Comparison of ENCODE assay signal across 9 mouse cellular contexts in the genomic region with DNA sequence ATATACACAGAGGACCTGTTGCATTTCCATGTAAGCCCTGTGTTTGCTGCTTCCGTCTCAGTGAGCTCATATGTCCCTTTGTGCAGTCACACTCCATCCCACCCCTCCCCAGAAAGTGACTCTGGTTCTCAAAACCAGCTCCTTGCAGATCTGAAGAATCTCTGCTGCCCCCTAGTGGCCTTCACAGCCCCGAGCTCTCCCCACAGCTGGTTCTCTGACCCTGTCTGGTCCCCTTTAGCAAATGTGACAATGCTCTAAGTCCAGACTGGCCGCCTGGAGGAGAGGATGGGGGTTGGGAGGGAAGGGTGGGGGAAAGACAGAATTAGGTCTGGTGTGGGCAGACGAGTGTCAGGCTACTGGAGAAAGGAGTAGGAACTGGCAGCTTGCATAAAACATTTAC. TPM values are rescaled to one million over a fixed set of nuclear protein-coding genes. Genes with fewer than 3 reads are reported as not detected.
DNase-seq lines count a peak whose midpoint lies in the region; ATAC-seq lines count a peak whose summit lies in the region.
"Had no signal": no experiment of that assay in that cellular context is flagged by ENCODE, and none has a peak within 500 bp of the region (broad histone marks: within the 10 kb centered on the region; RNA-seq: fewer than 3 reads in every experiment).

No protein-coding gene starts in this region.

- no peak overlapping the region for H3K4me2 ChIP-seq in hindbrain, embryonic 16.5 days (ENCODE audit: low read length)
- H3K4me2 ChIP-seq in midbrain, embryonic 13.5 days (replicated peaks) = no peak overlapping the region

- no peak overlapping the region for H3K27ac ChIP-seq in hindbrain, embryonic 16.5 days (ENCODE audit: low read depth, low read length)
- no peak overlapping the region for H3K27ac ChIP-seq in limb, embryonic 10.5 days
- no peak overlapping the region for H3K27ac ChIP-seq in midbrain, embryonic 13.5 days

- H3K9me3 ChIP-seq in hindbrain, embryonic 16.5 days (ENCODE audit: control insufficient read depth, low read length) = no peaks in the 10 kb centered on the region
- H3K9me3 ChIP-seq in limb, embryonic 10.5 days (replicated peaks) = no peaks in the 10 kb centered on the region
- no peaks in the 10 kb centered on the region for H3K9me3 ChIP-seq in midbrain, embryonic 13.5 days

- peak overlapping the region; percentile 17; the same call in 1 of the 2 replicates for H3K9ac ChIP-seq in hindbrain, embryonic 16.5 days (ENCODE audit: low read depth, low read length)
- no peak overlapping the region for H3K9ac ChIP-seq in midbrain, embryonic 13.5 days (replicated peaks)

- no peak overlapping the region for H3K4me3 ChIP-seq in hindbrain, embryonic 16.5 days (ENCODE audit: low read length)
- H3K4me3 ChIP-seq in limb, embryonic 10.5 days = no peak overlapping the region
- no peak overlapping the region for H3K4me3 ChIP-seq in midbrain, embryonic 13.5 days (replicated peaks)
- H3K4me3 ChIP-seq: myocyte had no signal

- peaks cover 2% of the 10 kb centered on the region; the same call in 1 of the 2 replicates for H3K4me1 ChIP-seq in hindbrain, embryonic 16.5 days (ENCODE audit: control insufficient read depth, insufficient read depth, low read depth, low read length)
- H3K4me1 ChIP-seq in limb, embryonic 10.5 days = 0 out of 2 replicates have a peak, but pooled peaks cover 3% of the 10 kb centered on the region
- H3K4me1 ChIP-seq in midbrain, embryonic 13.5 days (replicated peaks) = no peaks in the 10 kb centered on the region

- under 1% methylated on average over 4 of the region's 4 CpGs for WGBS in hindbrain, embryonic 16.5 days
- 2% methylated on average over 4 of the region's 4 CpGs for WGBS in limb, embryonic 10.5 days
- WGBS in midbrain, embryonic 13.5 days = 1% methylated on average over 4 of the region's 4 CpGs

- peaks cover 4% of the 10 kb centered on the region; the same call in 1 of the 2 replicates for H3K36me3 ChIP-seq in hindbrain, embryonic 16.5 days (ENCODE audit: control insufficient read depth, insufficient read depth, low read length)
- H3K36me3 ChIP-seq in limb, embryonic 10.5 days = peaks cover 11% of the 10 kb centered on the region
- peaks cover 12% of the 10 kb centered on the region for H3K36me3 ChIP-seq in midbrain, embryonic 13.5 days

- ATAC-seq in hindbrain, embryonic 16.5 days = peak; percentile 67
- peak; percentile 77 for ATAC-seq in midbrain, embryonic 13.5 days

- peak; percentile 79 for DNase-seq in layer of hippocampus, adult 11-12 months (ENCODE audit: low spot score)
- no peak for DNase-seq in layer of hippocampus, adult 9-10 months (ENCODE audit: low spot score)
- peak; percentile 87 to 91 for DNase-seq in cerebellum, postnatal 10 days
- DNase-seq in gastrocnemius, adult 18-20 months (ENCODE audit: low spot score) = peak; percentile 76
- DNase-seq in limb, embryonic 10.5 days (ENCODE audit: low spot score) = peak; percentile 89
- DNase-seq in spleen, adult 12 weeks (ENCODE audit: low spot score) = peak; percentile 59

- no peaks in the 10 kb centered on the region for H3K27me3 ChIP-seq in hindbrain, embryonic 16.5 days (replicated peaks; ENCODE audit: control insufficient read depth, insufficient read depth, low read length)
- no peaks in the 10 kb centered on the region for H3K27me3 ChIP-seq in limb, embryonic 10.5 days (ENCODE audit: low read depth, poor library complexity, severe bottlenecking)
- H3K27me3 ChIP-seq in midbrain, embryonic 13.5 days = no peaks in the 10 kb centered on the region

RNA-seq across cellular contexts. Expression of a gene that starts 10.0 kb away (rescaled TPM):
- 1,000 to 10,000 TPM; 1,514 to 1,837 TPM for total RNA-seq in gastrocnemius, adult 18-20 months (2021)
- polyA plus RNA-seq in hindbrain, embryonic 16.5 days (2015; fragmentation: Nextera tagmentation; extraction: Ambion mirVana) = 1,540 and 1,671 TPM in 2 replicates
- 654 and 733 TPM in 2 replicates for polyA plus RNA-seq in limb, embryonic 10.5 days (2016; fragmentation: Nextera tagmentation; extraction: Ambion mirVana)
- polyA plus RNA-seq in midbrain, embryonic 13.5 days (2015; fragmentation: Nextera tagmentation; extraction: Ambion mirVana) = 1,286 and 1,320 TPM in 2 replicates

RNA-seq across cellular contexts. Expression of a gene that starts 29.8 kb away (rescaled TPM):
- total RNA-seq in gastrocnemius, adult 18-20 months (2021) = not detected
- polyA plus RNA-seq in hindbrain, embryonic 16.5 days (2015; fragmentation: Nextera tagmentation; extraction: Ambion mirVana) = not detected in 2 replicates
- polyA plus RNA-seq in limb, embryonic 10.5 days (2016; fragmentation: Nextera tagmentation; extraction: Ambion mirVana) = not detected in 2 replicates
- 0.34 and 0.81 TPM in 2 replicates for polyA plus RNA-seq in midbrain, embryonic 13.5 days (2015; fragmentation: Nextera tagmentation; extraction: Ambion mirVana)
- polyA plus RNA-seq: myocyte had no signal

RNA-seq across cellular contexts. Expression of a gene that starts 32.4 kb away (rescaled TPM):
- total RNA-seq in gastrocnemius, adult 18-20 months (2021) = not detected
- polyA plus RNA-seq in hindbrain, embryonic 16.5 days (2015; fragmentation: Nextera tagmentation; extraction: Ambion mirVana) = not detected in 2 replicates
- polyA plus RNA-seq in limb, embryonic 10.5 days (2016; fragmentation: Nextera tagmentation; extraction: Ambion mirVana) = not detected in 2 replicates
- polyA plus RNA-seq in midbrain, embryonic 13.5 days (2015; fragmentation: Nextera tagmentation; extraction: Ambion mirVana) = 0.10 and 0.43 TPM in 2 replicates
- polyA plus RNA-seq: myocyte had no signal

RNA-seq across cellular contexts. Expression of a gene that starts 33.7 kb away (rescaled TPM):
- total RNA-seq in gastrocnemius, adult 18-20 months (2021) = 10 to 100 TPM; 82.3 to 91.7 TPM
- 104 and 111 TPM in 2 replicates for polyA plus RNA-seq in hindbrain, embryonic 16.5 days (2015; fragmentation: Nextera tagmentation; extraction: Ambion mirVana)
- 173 and 203 TPM in 2 replicates for polyA plus RNA-seq in limb, embryonic 10.5 days (2016; fragmentation: Nextera tagmentation; extraction: Ambion mirVana)
- 140 and 151 TPM in 2 replicates for polyA plus RNA-seq in midbrain, embryonic 13.5 days (2015; fragmentation: Nextera tagmentation; extraction: Ambion mirVana)

RNA-seq across cellular contexts. Expression of a gene that starts 55.2 kb away (rescaled TPM):
- total RNA-seq in gastrocnemius, adult 18-20 months (2021) = 10 to 100 TPM; 24.9 to 37.4 TPM
- 5.6 and 9.5 TPM in 2 replicates for polyA plus RNA-seq in hindbrain, embryonic 16.5 days (2015; fragmentation: Nextera tagmentation; extraction: Ambion mirVana)
- polyA plus RNA-seq in limb, embryonic 10.5 days (2016; fragmentation: Nextera tagmentation; extraction: Ambion mirVana) = 10.1 and 10.4 TPM in 2 replicates
- polyA plus RNA-seq in midbrain, embryonic 13.5 days (2015; fragmentation: Nextera tagmentation; extraction: Ambion mirVana) = 3.3 and 4.7 TPM in 2 replicates
